Mouse (Mus musculus) embryonic facial prominence, embryonic 12.5 days (tissue): ENCODE results near the gene Oaz3. TPM values are rescaled to one million over a fixed set of nuclear protein-coding genes. Genes with fewer than 3 reads are reported as not detected.
A peak's percentile ranks its signal among the peaks of the same experiment; 100 is the strongest.

Experiments
- ATAC-seq: fragments of 200-750 bp; cut with Nextera tagmentation; 2 replicates; pipeline ENCODE4 v1.8.0; 2017; ENCODE audit not compliant: insufficient number of reproducible peaks, insufficient read depth, low FRiP score, low TSS enrichment
- H3K27ac ChIP-seq: fragments of 300-500 bp; sonication (generic); 2 replicates; pipeline ENCODE4 v1.5.1; 2016; ENCODE audit warnings: mild to moderate bottlenecking
- H3K27me3 ChIP-seq: fragments of 300-500 bp; sonication (generic); 2 replicates; pipeline ENCODE4 v1.6.1; 2016; ENCODE audit warnings: mild to moderate bottlenecking, moderate library complexity
- H3K36me3 ChIP-seq: fragments of 300-500 bp; sonication (generic); 2 replicates; pipeline ENCODE4 v1.6.1; 2016; ENCODE audit warnings: mild to moderate bottlenecking
- H3K4me1 ChIP-seq: fragments of 300-500 bp; sonication (generic); 2 replicates; pipeline ENCODE4 v1.6.1; 2016
- H3K4me2 ChIP-seq: fragments of 300-500 bp; sonication (generic); replicated peaks from 2 replicates; pipeline ENCODE4 v1.6.1; 2016; ENCODE audit warnings: mild to moderate bottlenecking, moderate library complexity
- H3K4me3 ChIP-seq: fragments of 300-500 bp; sonication (generic); 2 replicates; pipeline ENCODE4 v1.5.1; 2016; ENCODE audit warnings: mild to moderate bottlenecking
- H3K9ac ChIP-seq: fragments of 300-500 bp; sonication (generic); 2 replicates; pipeline ENCODE4 v1.6.1; 2016; ENCODE audit warnings: mild to moderate bottlenecking, moderate library complexity
- H3K9me3 ChIP-seq: fragments of 300-500 bp; sonication (generic); 2 replicates; pipeline ENCODE4 v1.6.1; 2016; ENCODE audit warnings: mild to moderate bottlenecking, moderate library complexity
- WGBS: fragments of 180-500 bp; shearing (Covaris S2); methylation state at CpG from one replicate; pipeline ENCODE4 v1.1.7; 2016; 5-methylcytosine and 5-hydroxymethylcytosine counted together
- polyA plus RNA-seq: library from polyadenylated mRNA; unstranded; fragments of >200 nt; fragmentation: Nextera tagmentation; extraction: Ambion mirVana; gene quantifications from 2 replicates; pipeline ENCODE4 v1.2.1, GENCODE M21; 2016

The Oaz3 gene
- polyA plus RNA-seq, result 0.41 and 0.45 TPM in 2 replicates

DNA sequence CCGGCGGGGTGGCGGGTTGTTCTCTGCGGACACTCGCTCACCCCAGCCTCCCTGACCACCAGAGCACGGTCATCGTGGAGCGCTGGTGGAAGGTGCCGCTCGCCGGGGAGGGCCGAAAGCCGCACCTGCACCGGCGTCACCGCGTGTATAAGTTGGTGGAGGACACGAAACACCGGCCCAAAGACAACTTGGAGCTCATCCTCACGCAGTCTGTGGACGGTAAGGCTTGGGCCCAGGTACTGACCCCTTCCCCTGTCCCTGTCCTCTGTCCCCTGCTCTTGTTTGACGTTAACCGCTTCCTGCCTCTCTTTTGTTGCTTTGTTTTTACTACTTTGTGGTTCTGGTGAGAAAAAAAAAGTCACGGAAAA is at the start of gene Oaz3:
TSS of gene Oaz3 (minus strand) at position 319 of the 368 bp plus-strand sequence.
- ATAC-seq, result no peak
- Histone ChIP-seq H3K27me3 (no peaks in the 10 kb centered on the region), H3K9me3 (no peaks in the 10 kb centered on the region), H3K4me3 (peak within 1 kb of the TSS; percentile 99), H3K4me1 (0 out of 2 replicates have a peak, but pooled peaks cover 7% of the 10 kb centered on the region), H3K4me2 (peak within 1 kb of the TSS; percentile 88), H3K36me3 (peaks cover 38% of the 10 kb centered on the region), H3K27ac (peak within 1 kb of the TSS; percentile 55; the same call in 1 of the 2 replicates), H3K9ac (peak within 1 kb of the TSS; percentile 92)
- WGBS, result 1% methylated on average over 24 of the region's 24 CpGs

DNA sequence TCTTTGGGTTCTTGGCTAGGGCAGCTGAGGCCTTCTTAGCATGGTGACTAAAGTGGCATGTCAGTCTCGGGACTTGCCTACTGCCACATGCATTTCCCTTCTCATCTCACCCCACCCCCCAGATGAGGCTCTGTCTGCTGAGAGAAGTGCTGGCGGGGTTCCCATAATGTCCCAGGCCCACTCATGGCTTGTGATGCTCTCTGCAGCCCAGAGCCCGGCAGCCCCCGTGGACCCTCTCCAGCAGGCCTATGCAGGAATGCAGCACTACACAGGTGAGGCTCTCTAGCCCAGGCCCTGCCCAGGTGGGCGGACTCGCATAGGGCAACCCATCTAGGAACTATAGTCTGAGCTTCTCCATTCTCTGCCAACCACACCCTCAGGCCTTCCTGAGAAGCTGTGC is 43.9 kb upstream of the Oaz3 start:
- Histone ChIP-seq H3K9ac (no peak overlapping the region), H3K9me3 (no peaks in the 10 kb centered on the region), H3K4me2 (no peak overlapping the region), H3K4me3 (no peak overlapping the region), H3K27ac (no peak overlapping the region), H3K36me3 (0 out of 2 replicates have a peak, but pooled peaks cover 3% of the 10 kb centered on the region), H3K27me3 (no peaks in the 10 kb centered on the region), H3K4me1 (peaks cover 8% of the 10 kb centered on the region)
- ATAC-seq, result no peak
- 79% methylated on average over 6 of the region's 6 CpGs for WGBS

DNA sequence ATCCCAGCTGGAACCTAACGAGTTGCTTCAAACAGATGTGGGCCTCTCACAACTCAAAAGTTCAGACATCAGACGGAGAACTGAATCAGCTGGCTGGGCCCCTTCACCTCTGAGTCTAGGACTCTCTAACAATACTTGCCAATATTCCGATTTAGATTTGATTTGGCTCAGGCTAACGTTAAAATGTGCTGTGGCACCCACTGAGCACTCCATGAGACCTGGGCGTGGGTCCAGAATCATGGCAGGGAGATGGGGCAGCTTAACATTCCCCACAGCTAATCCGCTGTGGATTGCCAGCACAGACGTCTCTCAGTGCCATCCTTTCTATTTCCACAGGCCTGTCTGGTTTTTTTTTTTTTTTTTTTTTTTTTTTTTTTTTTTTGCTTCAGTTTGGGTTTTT is 42.2 kb upstream of the Oaz3 start:
- H3K4me2 ChIP-seq, result no peak overlapping the region
- no peak for ATAC-seq
- H3K4me3 ChIP-seq, result no peak overlapping the region
- H3K27me3 ChIP-seq, result peaks cover 12% of the 10 kb centered on the region; the same call in 1 of the 2 replicates
- H3K36me3 ChIP-seq, result no peaks in the 10 kb centered on the region
- no peak overlapping the region for H3K27ac ChIP-seq
- no peak overlapping the region for H3K9ac ChIP-seq
- WGBS, result 70% methylated on average over 7 of the region's 7 CpGs
- H3K9me3 ChIP-seq, result no peaks in the 10 kb centered on the region
- peaks cover 8% of the 10 kb centered on the region for H3K4me1 ChIP-seq

DNA sequence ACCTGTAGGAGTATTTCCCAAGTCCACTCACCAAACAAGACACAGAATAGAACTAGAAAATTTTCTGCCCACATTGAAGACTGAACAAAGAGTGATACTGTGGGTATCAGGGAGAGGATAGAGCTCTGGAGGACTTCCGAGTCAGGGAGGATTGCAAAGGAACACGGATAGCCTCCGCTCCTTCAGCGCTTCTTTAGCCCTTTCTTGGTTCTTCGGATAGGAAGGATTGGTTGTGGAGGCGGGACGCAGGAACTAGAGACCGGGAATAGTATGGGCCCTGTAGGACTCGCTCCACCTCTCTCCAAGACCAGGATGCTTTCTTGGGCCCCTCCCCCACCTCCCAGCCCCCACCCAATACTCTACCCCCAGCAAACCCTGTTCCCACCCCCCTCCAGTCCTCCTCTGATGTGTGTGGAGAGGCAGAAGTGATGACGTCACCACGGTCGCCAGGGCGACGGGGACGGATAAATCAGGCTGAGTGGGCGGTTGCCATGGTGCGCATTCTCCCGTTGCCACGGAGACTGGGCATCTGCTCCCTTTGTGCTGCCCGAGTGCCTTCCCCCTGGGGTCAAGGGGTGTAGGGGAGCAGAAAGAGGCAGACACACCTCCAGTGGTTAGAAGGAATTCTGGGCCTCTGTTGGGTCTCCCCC is 40.2 kb upstream of the Oaz3 start:
- Histone ChIP-seq H3K9me3 (no peaks in the 10 kb centered on the region), H3K4me2 (0 out of 2 replicates have a peak overlapping the region, but pooled peaks have one; percentile 9), H3K27ac (peak overlapping the region; percentile 30; the same call in 1 of the 2 replicates), H3K4me3 (no peak overlapping the region), H3K4me1 (peaks cover 15% of the 10 kb centered on the region), H3K9ac (no peak overlapping the region; the same call in 1 of the 2 replicates), H3K36me3 (no peaks in the 10 kb centered on the region), H3K27me3 (peaks cover 28% of the 10 kb centered on the region)
- WGBS, result 18% methylated on average over 20 of the region's 20 CpGs
- ATAC-seq, result peak; percentile 32

DNA sequence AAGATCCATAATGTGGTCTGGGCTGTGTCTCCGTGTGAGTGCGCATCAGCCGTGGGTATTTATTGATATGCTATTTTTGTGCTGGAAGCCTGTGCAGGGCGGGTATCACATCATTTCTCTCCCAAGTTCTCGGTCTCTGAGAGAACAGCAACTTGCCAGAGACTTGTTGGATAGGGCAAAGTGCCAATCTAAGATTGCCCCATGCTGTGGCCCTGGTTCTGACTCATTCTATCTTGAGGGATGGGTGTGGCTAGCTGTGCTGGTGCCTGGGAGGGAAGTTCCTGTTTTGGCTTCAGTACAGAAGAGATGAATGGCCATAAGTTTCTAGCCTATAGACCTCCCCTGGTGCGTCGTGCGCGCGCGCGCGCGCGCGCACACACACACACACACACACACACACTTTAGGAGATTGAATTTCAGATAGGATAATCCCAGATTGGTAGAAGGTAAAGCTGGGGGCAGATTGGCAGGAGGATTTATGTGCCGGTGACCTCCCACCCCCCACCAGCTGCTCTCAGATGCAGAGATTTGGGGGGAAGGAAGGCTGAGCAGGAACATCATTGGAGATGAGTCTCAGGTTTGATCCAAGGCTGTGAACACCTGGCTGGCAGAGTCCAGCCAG is 39.2 kb upstream of the Oaz3 start:
- no peak overlapping the region for H3K4me3 ChIP-seq
- ATAC-seq, result no peak
- WGBS, result 80% methylated on average over 17 of the region's 17 CpGs
- H3K36me3 ChIP-seq, result no peaks in the 10 kb centered on the region
- H3K27ac ChIP-seq, result no peak overlapping the region
- no peak overlapping the region for H3K4me2 ChIP-seq
- H3K27me3 ChIP-seq, result peaks cover 37% of the 10 kb centered on the region
- peaks cover 20% of the 10 kb centered on the region for H3K4me1 ChIP-seq
- H3K9ac ChIP-seq, result no peak overlapping the region
- H3K9me3 ChIP-seq, result no peaks in the 10 kb centered on the region

DNA sequence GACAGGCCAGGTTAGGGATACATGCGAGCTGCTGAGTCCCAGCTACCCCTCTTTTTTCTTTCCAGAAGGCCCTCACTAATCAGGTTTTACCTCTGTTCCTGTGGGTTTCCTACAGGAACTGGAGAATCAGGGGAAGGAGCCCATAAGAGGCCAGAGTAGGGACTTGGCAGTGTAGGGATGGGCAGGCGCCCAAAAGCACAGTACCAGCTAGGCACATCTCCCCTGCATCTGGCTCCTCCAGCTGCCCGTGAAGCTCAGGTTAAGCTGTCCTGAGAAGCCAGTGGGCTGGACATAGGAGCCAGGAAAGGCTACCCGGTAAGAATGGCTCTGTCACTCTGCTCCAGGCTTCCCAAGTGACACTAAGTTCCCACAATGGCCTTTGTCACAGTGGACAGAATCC is 37.7 kb upstream of the Oaz3 start:
- Histone ChIP-seq H3K27ac (no peak overlapping the region), H3K4me1 (peaks cover 22% of the 10 kb centered on the region)
- WGBS, result 66% methylated on average over 4 of the region's 4 CpGs

DNA sequence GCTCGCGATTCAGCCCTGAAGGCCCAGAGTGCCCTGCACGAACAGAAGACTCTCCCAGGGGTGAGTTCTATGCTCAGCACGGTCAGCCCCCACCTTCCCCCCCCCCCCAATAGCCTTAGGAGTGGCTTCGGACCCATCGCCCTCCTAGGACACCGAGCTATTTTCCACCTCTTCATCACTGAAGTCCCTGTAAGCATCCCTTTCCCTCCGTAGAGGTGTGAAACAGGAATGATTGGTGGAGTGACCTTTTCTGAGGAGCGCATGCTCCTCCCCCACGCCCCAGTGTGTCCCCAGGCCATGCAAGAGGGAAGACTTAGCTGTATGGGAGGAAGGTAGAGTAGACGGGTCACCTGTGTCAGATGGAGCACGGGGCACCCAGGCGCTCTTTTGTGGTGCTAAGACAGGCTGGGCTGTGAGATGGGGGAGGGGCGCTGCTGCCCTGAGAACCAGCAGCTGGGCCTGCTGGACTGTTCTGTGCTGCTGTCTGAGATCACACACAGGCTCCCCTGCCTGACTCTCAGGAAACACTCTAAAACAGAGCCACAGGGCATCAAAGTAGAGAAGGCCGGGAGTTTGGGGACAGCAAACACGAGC is 36.7 kb upstream of the Oaz3 start, which contains the start of gene Riiad1:
TSS of gene Riiad1 (minus strand) at position 51 of the 594 bp plus-strand sequence.
- Histone ChIP-seq H3K4me3 (peak within 1 kb of the TSS; percentile 22), H3K36me3 (no peaks in the 10 kb centered on the region), H3K9ac (no peak within 1 kb of the TSS), H3K27ac (no peak within 1 kb of the TSS), H3K9me3 (no peaks in the 10 kb centered on the region), H3K27me3 (peaks cover 37% of the 10 kb centered on the region), H3K4me1 (peaks cover 22% of the 10 kb centered on the region), H3K4me2 (peak within 1 kb of the TSS; percentile 36)
- WGBS, result 8% methylated on average over 16 of the region's 16 CpGs
- ATAC-seq, result no peak

More for the DNA sequence above, 37.7 kb upstream of the Oaz3 start:
- Histone ChIP-seq H3K9me3 (no peaks in the 10 kb centered on the region), H3K4me2 (no peak overlapping the region), H3K36me3 (no peaks in the 10 kb centered on the region), H3K9ac (no peak overlapping the region), H3K27me3 (peaks cover 37% of the 10 kb centered on the region), H3K4me3 (no peak overlapping the region)
- ATAC-seq, result no peak

DNA sequence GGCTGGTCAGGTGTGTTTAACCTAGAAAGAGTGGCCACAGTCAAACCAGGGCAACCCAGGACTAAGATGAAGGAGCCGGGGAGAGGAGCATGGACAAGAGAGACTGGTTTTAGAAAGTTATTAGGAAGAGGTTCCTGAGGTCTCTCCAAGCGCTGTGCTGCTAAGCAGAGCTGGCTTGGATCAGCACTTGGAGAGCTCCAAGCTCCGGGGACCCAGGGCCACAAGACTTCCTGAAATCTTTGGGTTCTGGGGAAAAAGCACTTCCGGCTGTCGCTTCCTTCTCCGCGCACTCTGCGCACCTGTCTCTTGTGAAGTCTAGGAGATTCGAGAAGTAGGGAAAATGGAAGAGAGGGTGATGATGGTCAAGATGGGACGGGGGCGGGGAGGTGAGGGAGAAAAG is 35.8 kb upstream of the Oaz3 start:
- Histone ChIP-seq H3K4me3 (peak overlapping the region; percentile 22; the same call in 1 of the 2 replicates), H3K4me2 (peak overlapping the region; percentile 36), H3K9ac (no peak overlapping the region), H3K27ac (no peak overlapping the region), H3K27me3 (peaks cover 37% of the 10 kb centered on the region), H3K4me1 (peaks cover 22% of the 10 kb centered on the region), H3K36me3 (no peaks in the 10 kb centered on the region), H3K9me3 (no peaks in the 10 kb centered on the region)
- 4% methylated on average over 11 of the region's 11 CpGs for WGBS
- ATAC-seq, result no peak

DNA sequence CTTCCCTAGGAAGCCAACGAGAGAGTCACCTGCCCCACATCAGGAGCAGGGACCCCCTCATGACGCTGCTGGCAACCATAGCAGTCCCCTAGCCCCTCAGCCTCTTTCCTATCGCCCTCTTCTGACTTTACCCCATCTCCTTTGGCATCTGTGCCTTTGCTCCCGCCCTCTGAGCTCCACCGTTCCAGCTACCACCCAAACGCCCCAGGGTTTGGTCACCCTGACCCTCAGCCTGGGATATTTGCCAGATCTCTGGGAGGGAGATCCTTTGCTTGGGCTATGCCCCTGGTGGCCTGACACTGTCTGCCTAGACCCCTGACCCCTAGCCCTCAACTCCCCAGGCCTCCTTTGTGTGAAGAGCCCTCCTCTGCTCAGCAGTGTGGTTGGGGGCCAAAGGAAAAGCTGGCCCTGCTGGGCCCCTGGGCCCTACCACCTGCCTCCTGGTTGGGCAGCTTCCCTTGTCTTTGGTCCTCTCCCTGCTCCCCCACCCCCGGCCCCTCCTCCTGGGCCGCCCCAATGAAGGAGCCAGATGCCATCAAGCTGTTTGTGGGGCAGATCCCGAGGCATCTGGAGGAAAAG is 35.0 kb upstream of the Oaz3 start:
- no peak for ATAC-seq
- Histone ChIP-seq H3K9me3 (no peaks in the 10 kb centered on the region), H3K27ac (no peak overlapping the region), H3K9ac (peak overlapping the region; percentile 33; the same call in 1 of the 2 replicates), H3K4me2 (peak overlapping the region; percentile 36), H3K4me3 (peak overlapping the region; percentile 22), H3K27me3 (peaks cover 37% of the 10 kb centered on the region), H3K4me1 (peaks cover 15% of the 10 kb centered on the region), H3K36me3 (no peaks in the 10 kb centered on the region)
- WGBS, result 4% methylated on average over 9 of the region's 9 CpGs

DNA sequence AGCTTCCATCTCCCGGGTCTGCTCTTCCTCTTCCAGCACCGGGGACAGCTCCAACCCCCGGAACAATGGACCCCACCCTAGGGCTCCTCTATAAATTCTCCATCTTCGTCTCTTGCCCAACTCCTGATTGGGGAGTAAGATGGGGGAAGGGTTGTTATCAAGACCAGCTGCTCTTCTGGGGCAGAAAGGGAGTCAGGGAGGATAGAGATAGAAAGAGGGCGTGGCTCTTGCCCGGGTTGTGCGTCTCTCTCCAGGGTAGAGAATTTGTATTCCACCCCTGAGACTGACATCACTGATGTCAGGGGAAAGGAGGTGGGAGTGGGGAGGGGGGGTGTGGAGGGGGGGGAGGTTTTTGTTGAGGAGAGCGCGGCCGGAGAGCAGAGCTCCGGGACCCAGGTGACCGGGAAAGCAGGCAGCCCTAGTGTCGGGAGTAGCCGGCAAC is 34.3 kb upstream of the Oaz3 start, which contains the start of gene Celf3:
TSS of gene Celf3 (plus strand) at position 315 of the 442 bp plus-strand sequence.
- peak within 1 kb of the TSS; percentile 36 for H3K4me2 ChIP-seq
- H3K36me3 ChIP-seq, result no peaks in the 10 kb centered on the region
- WGBS, result 0% methylated on average over 10 of the region's 14 CpGs
- peak within 1 kb of the TSS; percentile 22 for H3K4me3 ChIP-seq
- peaks cover 37% of the 10 kb centered on the region for H3K27me3 ChIP-seq
- H3K27ac ChIP-seq, result no peak within 1 kb of the TSS
- peaks cover 17% of the 10 kb centered on the region for H3K4me1 ChIP-seq
- peak within 1 kb of the TSS; percentile 33; the same call in 1 of the 2 replicates for H3K9ac ChIP-seq
- H3K9me3 ChIP-seq, result no peaks in the 10 kb centered on the region
- ATAC-seq, result peak; percentile 25; the same call in 1 of the 2 replicates

DNA sequence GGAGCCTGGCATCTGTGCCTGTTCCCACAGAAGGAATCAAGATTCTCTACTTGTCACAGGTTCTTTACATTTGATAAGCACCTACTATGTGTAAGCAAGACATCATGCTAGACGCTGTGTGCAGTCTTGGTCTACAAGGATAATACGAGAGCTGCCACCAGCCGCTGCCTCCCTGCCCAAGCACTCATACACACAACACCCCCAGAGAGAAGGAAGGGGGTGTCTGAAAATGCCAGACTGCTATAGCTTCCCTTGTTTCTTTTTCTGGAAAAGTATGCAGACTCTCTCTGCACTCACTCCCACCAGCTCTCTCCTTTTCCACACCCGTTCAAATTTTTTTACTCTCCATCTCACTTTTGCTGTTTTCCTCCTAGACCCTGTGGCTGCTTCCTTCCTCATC is 33.7 kb upstream of the Oaz3 start:
- no peak for ATAC-seq
- peaks cover 37% of the 10 kb centered on the region for H3K27me3 ChIP-seq
- no peak overlapping the region for H3K27ac ChIP-seq
- peaks cover 23% of the 10 kb centered on the region for H3K4me1 ChIP-seq
- no peaks in the 10 kb centered on the region for H3K36me3 ChIP-seq
- 42% methylated on average over 4 of the region's 4 CpGs for WGBS
- H3K9ac ChIP-seq, result no peak overlapping the region
- H3K4me3 ChIP-seq, result no peak overlapping the region
- no peak overlapping the region for H3K4me2 ChIP-seq
- no peaks in the 10 kb centered on the region for H3K9me3 ChIP-seq
